Mouse (Mus musculus): ENCODE measurements around the gene Lca5.

Gene Lca5

GRCm38 (mm10) chr9:83440392-83441357 is at the start of gene Lca5:
Gene Lca5, minus strand, starts transcription at chr9:83441127.
- DNase-seq (ENCODE audit: low spot score): peak; percentile 98

GRCm38 (mm10) chr9:83488491-83489210 is 47.7 kb upstream of the Lca5 start:
- peak; percentile 5 for DNase-seq (ENCODE audit: low spot score)

GRCm38 (mm10) chr9:83487771-83488470 is 47.0 kb upstream of the Lca5 start:
- DNase-seq (ENCODE audit: low spot score): no peak

- no peak for DNase-seq (ENCODE audit: low spot score)
Measured at GRCm38 (mm10) chr9:83485966-83486365, 45.0 kb upstream of the Lca5 start.

GRCm38 (mm10) chr9:83485357-83485756 is 44.4 kb upstream of the Lca5 start:
- DNase-seq (ENCODE audit: low spot score): no peak

- no peak for DNase-seq (ENCODE audit: low spot score)
Measured at GRCm38 (mm10) chr9:83483419-83483818, 42.5 kb upstream of the Lca5 start.

- DNase-seq (ENCODE audit: low spot score): peak; percentile 67
Measured at GRCm38 (mm10) chr9:83482176-83482949, 41.4 kb upstream of the Lca5 start.

GRCm38 (mm10) chr9:83469871-83470270 is 28.9 kb upstream of the Lca5 start:
- DNase-seq (ENCODE audit: low spot score): no peak

- DNase-seq (ENCODE audit: low spot score): peak; percentile 79
Measured at GRCm38 (mm10) chr9:83447771-83448170, 6.8 kb upstream of the Lca5 start.

- no peak for DNase-seq (ENCODE audit: low spot score)
Measured at GRCm38 (mm10) chr9:83447176-83447575, 6.2 kb upstream of the Lca5 start.

GRCm38 (mm10) chr9:83437621-83438020 is 3.3 kb downstream of the Lca5 start:
- no peak for DNase-seq (ENCODE audit: low spot score)

GRCm38 (mm10) chr9:83434489-83434888 is 6.4 kb downstream of the Lca5 start:
- DNase-seq (ENCODE audit: low spot score): peak; percentile 49

- peak; percentile 48 for DNase-seq (ENCODE audit: low spot score)
Measured at GRCm38 (mm10) chr9:83433661-83434060, 7.3 kb downstream of the Lca5 start.

- no peak for DNase-seq (ENCODE audit: low spot score)
Measured at GRCm38 (mm10) chr9:83427926-83428325, 13.0 kb downstream of the Lca5 start.

GRCm38 (mm10) chr9:83418965-83419364 is 22.0 kb downstream of the Lca5 start:
- no peak for DNase-seq (ENCODE audit: low spot score)

GRCm38 (mm10) chr9:83413046-83413445 is 27.9 kb downstream of the Lca5 start:
- DNase-seq (ENCODE audit: low spot score): no peak

- no peak for DNase-seq (ENCODE audit: low spot score)
Measured at GRCm38 (mm10) chr9:83405150-83405549, 35.8 kb downstream of the Lca5 start.

- DNase-seq (ENCODE audit: low spot score): no peak
Measured at GRCm38 (mm10) chr9:83400783-83401182, 40.1 kb downstream of the Lca5 start.

GRCm38 (mm10) chr9:83399414-83399813 is 41.5 kb downstream of the Lca5 start:
- DNase-seq (ENCODE audit: low spot score): no peak

GRCm38 (mm10) chr9:83398260-83398659 is 42.7 kb downstream of the Lca5 start:
- DNase-seq (ENCODE audit: low spot score): no peak

GRCm38 (mm10) chr9:83395456-83395855 is 45.5 kb downstream of the Lca5 start:
- no peak for DNase-seq (ENCODE audit: low spot score)

GRCm38 (mm10) chr9:83391996-83392395 is 48.9 kb downstream of the Lca5 start:
- DNase-seq (ENCODE audit: low spot score): no peak

All from embryo, embryonic 10 days (tissue).